9 mouse cellular contexts compared by ENCODE assay signal in the genomic region with DNA sequence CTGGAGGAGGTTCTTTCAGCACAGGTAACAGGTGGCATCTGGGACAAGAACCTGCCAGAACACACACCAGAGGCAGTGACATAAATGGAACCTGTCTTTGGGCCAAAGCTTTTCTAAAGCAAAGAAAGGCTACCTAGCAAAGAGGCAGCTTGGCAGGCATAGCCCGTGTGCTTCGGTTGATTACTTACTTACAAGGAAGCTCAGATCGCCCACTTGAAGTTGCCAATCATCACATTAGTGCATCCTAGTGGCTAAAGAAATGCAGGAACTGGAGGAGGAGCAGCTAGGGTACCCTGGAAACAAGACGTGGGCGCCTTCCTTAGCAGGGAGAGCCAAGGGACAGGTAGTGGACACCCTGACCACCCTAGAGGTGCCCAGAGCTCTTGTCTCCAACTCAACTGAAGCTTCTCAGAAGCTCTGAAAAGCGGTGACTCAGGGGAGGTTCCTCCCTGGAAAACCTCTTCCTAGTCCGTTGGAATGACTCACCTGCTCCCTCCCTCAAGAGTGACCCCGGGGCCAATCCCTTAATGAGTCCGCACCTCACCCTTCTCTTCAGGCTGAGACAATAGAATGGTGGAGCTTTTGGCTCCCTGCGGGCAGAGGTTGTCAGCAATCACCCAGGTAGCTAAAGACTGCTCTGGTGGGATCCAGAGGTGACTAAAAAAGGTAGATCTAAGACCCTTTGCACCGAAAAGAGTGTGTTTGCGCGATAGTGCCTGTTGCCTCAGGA. TPM values are rescaled to one million over a fixed set of nuclear protein-coding genes. Genes with fewer than 3 reads are reported as not detected.
DNase-seq lines count a peak whose midpoint lies in the region; ATAC-seq lines count a peak whose summit lies in the region.
"Had no signal": no experiment of that assay in that cellular context is flagged by ENCODE, and none has a peak within 500 bp of the region (broad histone marks: within the 10 kb centered on the region; RNA-seq: fewer than 3 reads in every experiment).

No protein-coding gene starts in this region.

- DNase-seq in heart, embryonic 10.5 days (ENCODE audit: low spot score) = no peak
- DNase-seq in heart, adult 18-20 months = no peak
- peak; percentile 36 to 59 for DNase-seq in kidney, postnatal 4 days
- DNase-seq in midbrain, embryonic 14.5 days = no peak
- DNase-seq in natural killer cell, adult 2 months (ENCODE audit: low spot score in 2 of 2) = no peak
- no peak for DNase-seq in layer of hippocampus, postnatal 25 days (ENCODE audit: extremely low spot score in 1 of 2, low spot score in 1 of 2)
- DNase-seq in gastrocnemius, postnatal 10 days = no peak

- peaks cover 15% of the 10 kb centered on the region for H3K36me3 ChIP-seq in heart, embryonic 10.5 days
- peaks cover 13% of the 10 kb centered on the region for H3K36me3 ChIP-seq in forebrain, embryonic 15.5 days
- H3K36me3 ChIP-seq in midbrain, embryonic 14.5 days (ENCODE audit: control insufficient read depth, insufficient read depth, low read length) = peaks cover 5% of the 10 kb centered on the region; the same call in 1 of the 2 replicates

- ATAC-seq in forebrain, embryonic 15.5 days (replicated peaks) = no peak
- no peak for ATAC-seq in midbrain, embryonic 14.5 days (ENCODE audit: low FRiP score, low TSS enrichment)

- H3K27me3 ChIP-seq in heart, embryonic 10.5 days (ENCODE audit: insufficient read depth, poor library complexity, severe bottlenecking) = no peaks in the 10 kb centered on the region
- H3K27me3 ChIP-seq in forebrain, embryonic 15.5 days = no peaks in the 10 kb centered on the region
- H3K27me3 ChIP-seq in midbrain, embryonic 14.5 days (ENCODE audit: control insufficient read depth, insufficient read depth, low read length) = peaks cover 4% of the 10 kb centered on the region; the same call in 1 of the 2 replicates

- peaks cover 18% of the 10 kb centered on the region for H3K4me1 ChIP-seq in heart, embryonic 10.5 days
- H3K4me1 ChIP-seq in forebrain, embryonic 15.5 days = peaks cover 21% of the 10 kb centered on the region
- peaks cover 6% of the 10 kb centered on the region; the same call in 1 of the 2 replicates for H3K4me1 ChIP-seq in midbrain, embryonic 14.5 days (ENCODE audit: control insufficient read depth, insufficient read depth, low read length)

- no peaks in the 10 kb centered on the region for H3K9me3 ChIP-seq in heart, embryonic 10.5 days
- H3K9me3 ChIP-seq in forebrain, embryonic 15.5 days = no peaks in the 10 kb centered on the region
- no peaks in the 10 kb centered on the region for H3K9me3 ChIP-seq in midbrain, embryonic 14.5 days (ENCODE audit: control insufficient read depth, low read length)
- H3K9me3 ChIP-seq: G1E had no signal

- H3K4me3 ChIP-seq in heart, embryonic 10.5 days = peak overlapping the region; percentile 90
- H3K4me3 ChIP-seq in forebrain, embryonic 15.5 days = peak overlapping the region; percentile 63; the same call in 1 of the 2 replicates
- H3K4me3 ChIP-seq in midbrain, embryonic 14.5 days (replicated peaks; ENCODE audit: low read depth, low read length) = peak overlapping the region; percentile 75

- no peak overlapping the region for H3K9ac ChIP-seq in forebrain, embryonic 15.5 days (replicated peaks)
- peak overlapping the region; percentile 89; the same call in 1 of the 2 replicates for H3K9ac ChIP-seq in midbrain, embryonic 14.5 days (replicated peaks; ENCODE audit: low read length)

- H3K27ac ChIP-seq in heart, embryonic 10.5 days = peak overlapping the region; percentile 96
- no peak overlapping the region for H3K27ac ChIP-seq in forebrain, embryonic 15.5 days (replicated peaks)
- no peak overlapping the region for H3K27ac ChIP-seq in midbrain, embryonic 14.5 days (replicated peaks; ENCODE audit: low read depth, low read length)

- peak overlapping the region; percentile 100 for H3K4me2 ChIP-seq in forebrain, embryonic 15.5 days (replicated peaks)
- H3K4me2 ChIP-seq in midbrain, embryonic 14.5 days (ENCODE audit: low read length) = peak overlapping the region; percentile 100

- 17% methylated on average over 13 of the region's 13 CpGs for WGBS in heart, embryonic 10.5 days
- 11% methylated on average over 13 of the region's 13 CpGs for WGBS in forebrain, embryonic 15.5 days
- 24% methylated on average over 13 of the region's 13 CpGs for WGBS in midbrain, embryonic 14.5 days

RNA-seq across cellular contexts. Expression of gene Helz, which starts 1.8 kb away (rescaled TPM):
- 20.9 and 22.4 TPM in 2 replicates for polyA plus RNA-seq in heart, embryonic 10.5 days (2016; fragmentation: Nextera tagmentation; extraction: Ambion mirVana)
- 10 to 100 TPM; 23.8 to 26.8 TPM for total RNA-seq in heart, adult 18-20 months (2021)
- 18.7 and 19.4 TPM in 2 replicates for polyA plus RNA-seq in forebrain, embryonic 15.5 days (2015; fragmentation: Nextera tagmentation; extraction: Ambion mirVana)
- 17.8 and 23.4 TPM in 2 replicates for polyA plus RNA-seq in midbrain, embryonic 14.5 days (2014; fragmentation: Nextera tagmentation; extraction: Ambion mirVana)
- 10 to 100 TPM; 39.7 to 44.4 TPM for total RNA-seq in layer of hippocampus, postnatal 25 days (2021)
- 10 to 100 TPM; 17.1 to 25.7 TPM for total RNA-seq in gastrocnemius, postnatal 10 days (2021)

Comparison
In these comparisons a context has a peak if more than half of its experiments do, and no peak if none do; other contexts are left out.
1. DNase-seq: peak in kidney, postnatal 4 days (2 of 2); none in heart, embryonic 10.5 days (single experiment), heart, adult 18-20 months (0 of 2), midbrain, embryonic 14.5 days (single experiment), natural killer cell, adult 2 months (0 of 2), layer of hippocampus, postnatal 25 days (0 of 2) and gastrocnemius, postnatal 10 days (single experiment).
2. Peak in every context shown above with its lines, with median percentiles within 50 percentile points of each other: H3K4me3 ChIP-seq.